Mouse (Mus musculus): ENCODE measurements around the gene Yars. TPM values are rescaled to one million over a fixed set of nuclear protein-coding genes. Genes with fewer than 3 reads are reported as not detected.

The Yars gene
- total RNA-seq, 2 experiments from 2014 or later = 84.4 to 95.9 TPM

DNA sequence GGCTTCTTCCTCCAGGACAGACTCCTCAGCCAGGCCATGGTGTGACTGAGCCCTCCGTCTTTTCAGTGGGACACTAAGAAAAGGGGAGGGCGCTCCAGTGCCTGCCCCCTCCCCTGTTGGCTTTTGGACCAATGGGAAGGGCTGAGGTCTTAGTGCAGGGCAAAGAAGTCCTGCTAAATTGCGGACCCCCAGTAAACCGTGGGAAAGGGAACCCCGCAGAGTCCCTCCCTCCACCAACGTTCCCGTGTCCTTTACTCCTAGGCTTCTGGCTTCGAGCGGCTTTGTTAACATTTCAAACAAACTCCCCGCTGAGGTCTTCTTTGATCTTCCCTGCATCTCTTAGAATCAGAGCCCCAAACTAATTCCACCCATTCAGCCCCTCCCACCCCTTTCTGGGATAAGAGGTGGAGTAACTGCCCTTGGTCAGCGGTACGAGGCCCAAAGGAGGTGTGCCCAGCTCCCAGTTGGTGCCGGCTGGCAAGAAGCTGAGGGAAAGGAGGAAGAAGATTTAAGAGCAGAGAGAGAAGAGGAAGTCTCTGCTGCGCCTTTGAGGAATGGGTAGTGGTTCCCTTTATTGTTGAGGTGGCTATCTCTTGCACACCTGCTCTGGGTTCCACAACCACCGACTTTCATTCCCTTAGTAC is 62.0 kb downstream of the Yars start:
- no peak for DNase-seq

DNA sequence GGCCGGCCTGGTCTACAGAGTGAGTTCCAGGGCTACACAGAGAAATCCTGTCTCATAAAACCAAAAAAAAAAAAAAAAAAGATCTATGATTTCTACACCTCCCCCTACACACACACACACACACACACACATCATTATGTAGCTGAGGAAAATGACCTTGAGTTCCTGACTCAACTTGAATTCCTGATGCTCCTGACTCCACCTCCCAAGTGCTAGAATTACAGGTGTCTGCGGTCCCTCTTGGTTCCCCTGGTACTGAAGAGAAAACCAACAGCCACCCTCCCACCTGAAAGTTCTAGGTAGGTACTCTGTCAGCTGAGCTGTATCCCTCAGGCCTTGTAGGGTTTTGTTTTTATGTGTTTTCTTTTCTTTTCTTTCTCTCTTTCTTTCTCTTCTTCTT is 62.9 kb downstream of the Yars start:
- no peak for DNase-seq

DNA sequence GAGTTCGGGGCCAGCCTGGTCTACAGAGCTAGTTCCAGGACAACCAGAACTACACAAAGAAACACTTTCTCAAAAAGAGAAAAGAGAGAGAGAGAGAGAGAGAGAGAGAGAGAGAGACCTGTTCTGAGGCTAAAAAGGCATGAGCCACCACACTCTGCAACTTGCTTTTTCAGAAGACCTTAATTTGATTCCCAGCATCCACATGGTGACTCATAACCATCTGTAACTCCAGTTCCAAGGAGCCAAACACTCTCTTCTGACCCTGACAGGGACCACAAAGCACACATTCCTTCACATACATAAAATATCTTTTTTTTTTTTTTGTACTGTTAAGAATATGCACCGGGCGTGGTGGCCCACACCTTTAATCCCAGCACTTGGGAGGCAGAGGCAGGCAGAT is 65.0 kb downstream of the Yars start:
- DNase-seq = no peak

GRCm38 (mm10) chr4:129256450-129257380 is 67.2 kb downstream of the Yars start:
- DNase-seq = no peak

DNA sequence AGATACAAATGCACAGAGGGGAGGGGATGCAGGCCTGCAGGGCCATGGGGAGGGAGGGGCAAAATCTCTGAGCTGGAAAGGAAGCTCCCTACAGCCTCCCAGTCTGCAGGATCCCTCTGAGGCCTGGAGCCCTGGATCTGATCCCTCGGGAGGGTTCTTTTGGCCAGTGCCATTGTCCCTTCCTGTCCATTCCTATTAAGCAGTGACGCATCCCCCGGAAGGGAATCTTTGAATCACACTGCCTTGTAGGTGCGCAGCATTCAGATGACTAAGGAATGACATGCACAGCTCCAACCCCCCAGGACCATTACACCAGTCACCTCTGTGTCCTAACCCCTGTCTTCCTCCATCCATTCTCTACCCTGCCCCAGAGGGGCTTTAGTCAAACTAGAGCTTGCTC is 69.5 kb downstream of the Yars start:
- no peak for DNase-seq

DNA sequence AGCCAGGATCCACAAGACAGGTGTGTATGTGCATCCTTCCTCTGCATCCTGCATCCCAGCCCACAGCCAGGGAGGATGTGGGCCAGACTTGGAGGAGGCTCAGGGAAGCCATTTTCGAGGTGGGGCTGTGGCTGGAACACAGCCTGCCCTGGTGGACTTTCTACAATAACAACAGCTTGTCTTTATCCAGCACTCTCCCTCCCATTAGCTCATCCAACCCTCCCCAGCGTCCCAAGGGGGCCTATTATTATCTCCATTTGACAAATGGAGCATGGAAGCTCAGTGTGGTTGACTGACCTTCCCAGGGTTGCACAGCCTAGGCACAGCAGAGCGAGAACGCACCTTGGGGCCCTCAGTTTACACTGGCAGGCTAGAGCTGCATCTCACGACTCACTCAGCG is 71.1 kb downstream of the Yars start:
- no peak for DNase-seq

GRCm38 (mm10) chr4:129261196-129261595 is 71.6 kb downstream of the Yars start, which contains the start of gene C77080:
Gene C77080, minus strand, starts transcription at chr4:129261404.
- no peak for DNase-seq

DNA sequence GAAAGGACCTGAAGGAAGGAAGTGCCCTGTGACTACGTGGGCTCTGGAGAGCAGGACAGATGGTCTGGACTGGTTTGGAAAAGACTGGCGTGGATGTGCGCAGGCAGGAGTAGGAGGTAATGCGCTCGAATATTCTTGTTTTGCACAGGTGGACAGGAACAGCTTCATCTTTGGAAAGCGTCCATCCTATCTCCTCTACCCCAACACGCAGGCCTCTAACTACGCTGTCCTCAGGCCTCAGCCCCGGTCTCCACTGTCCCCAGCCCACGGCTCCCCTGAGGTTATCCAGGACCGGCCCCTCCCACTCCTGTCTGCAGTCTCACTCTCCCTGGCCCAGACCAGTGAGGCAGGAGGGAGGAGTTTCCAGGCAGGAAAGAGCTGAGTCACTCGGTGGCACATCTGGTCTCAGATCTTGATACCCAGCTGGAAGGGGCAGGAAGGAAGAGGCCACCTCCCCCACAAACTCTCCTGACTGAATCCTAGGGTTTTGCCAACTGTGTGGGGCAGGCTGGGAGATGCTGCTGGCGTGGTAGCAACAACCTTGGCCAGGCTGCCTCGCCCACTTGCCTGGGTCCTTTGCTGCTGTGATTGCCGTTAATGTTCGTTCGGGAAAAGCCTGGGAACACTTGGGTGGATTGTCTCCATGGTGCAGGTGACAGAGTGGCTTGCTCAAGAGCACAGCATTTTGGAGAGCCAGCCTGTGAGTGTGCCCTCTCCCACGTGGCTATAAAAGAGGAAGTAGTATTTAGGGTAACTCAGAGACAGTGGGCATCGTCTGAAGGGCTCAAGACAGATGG is 73.9 kb downstream of the Yars start:
- DNase-seq = no peak

- no peak for DNase-seq
Observed at GRCm38 (mm10) chr4:129266191-129266590, 76.6 kb downstream of the Yars start.

- no peak for DNase-seq
Observed at GRCm38 (mm10) chr4:129266821-129267220, 77.3 kb downstream of the Yars start.

- no peak for DNase-seq
Observed at GRCm38 (mm10) chr4:129268698-129269097, 79.1 kb downstream of the Yars start.

Other genes with a start within 250 kb of the Yars start
- 10 to 100 TPM; 38.7 to 39.5 TPM for gene Azin2, start 227.3 kb upstream of the Yars start, total RNA-seq (2021)
- gene Ak2, start 197.8 kb upstream of the Yars start, total RNA-seq (2021) = 10 to 100 TPM; 26.3 to 26.9 TPM
- 10 to 100 TPM; 40.7 to 45.9 TPM for gene Rnf19b, start 131.5 kb upstream of the Yars start, total RNA-seq (2021)
- not detected for gene Tmem54, start 84.2 kb upstream of the Yars start, total RNA-seq (2021)
- 1,000 to 10,000 TPM; 2,384 to 2,720 TPM for gene Hpca, start 67.7 kb upstream of the Yars start, total RNA-seq (2021)
- gene Fndc5, start 52.8 kb upstream of the Yars start, total RNA-seq (2021) = 10 to 100 TPM; 76.2 to 78.0 TPM
- gene S100pbp, start within 50 bp of the Yars start, total RNA-seq (2021) = 10 to 100 TPM; 31.8 to 34.8 TPM
- 1 to 10 TPM; 5.8 TPM for gene C77080, start 71.6 kb downstream of the Yars start, total RNA-seq (2021)
- gene Sync, start 97.9 kb downstream of the Yars start, total RNA-seq (2021) = 1 to 10 TPM in 1 of 2 experiments, under 1 TPM in 1; 0.56 to 1.1 TPM
- gene Rbbp4, start 145.6 kb downstream of the Yars start, total RNA-seq (2021) = 100 to 1,000 TPM; 123 to 129 TPM
- gene Zbtb8os, start 145.9 kb downstream of the Yars start, total RNA-seq (2021) = 10 to 100 TPM; 29.4 to 35.8 TPM
- 1 to 10 TPM; 3.0 to 4.1 TPM for gene Zbtb8a, start 188.4 kb downstream of the Yars start, total RNA-seq (2021)

All from layer of hippocampus, postnatal 36 days (tissue).